Mouse (Mus musculus): ENCODE results near the gene Smim12. TPM values are rescaled to one million over a fixed set of nuclear protein-coding genes. Genes with fewer than 3 reads are reported as not detected.

Gene Smim12
- polyA plus RNA-seq, 1 experiment from 2014 or later: 44.8 TPM

- peak overlapping the region; percentile 80 for H3K4me3 ChIP-seq (ENCODE audit: low read depth, low read length)
- H3K4me2 ChIP-seq (ENCODE audit: low read length): peak overlapping the region; percentile 97
- ATAC-seq: peak; percentile 73
- peak overlapping the region; percentile 82 for H3K9ac ChIP-seq (ENCODE audit: low read depth, low read length)
- peaks cover 7% of the 10 kb centered on the region for H3K4me1 ChIP-seq (ENCODE audit: control insufficient read depth, insufficient read depth, low read length)
- H3K36me3 ChIP-seq (ENCODE audit: control insufficient read depth, insufficient read depth, low read length): 0 out of 2 replicates have a peak, but pooled peaks cover 4% of the 10 kb centered on the region
- peak overlapping the region; percentile 60; the same call in 1 of the 2 replicates for H3K27ac ChIP-seq (ENCODE audit: low read length)
- under 1% methylated on average over 26 of the region's 26 CpGs for WGBS
- no peaks in the 10 kb centered on the region for H3K9me3 ChIP-seq (replicated peaks; ENCODE audit: control insufficient read depth, low read length, poor library complexity, severe bottlenecking)
- H3K27me3 ChIP-seq (ENCODE audit: control insufficient read depth, insufficient read depth, low read depth, low read length): no peaks in the 10 kb centered on the region
Observed at GRCm38 (mm10) chr4:127243953-127244352, 369 bp downstream of the Smim12 start.

GRCm38 (mm10) chr4:127249701-127250349 lies 6.2 kb downstream of the Smim12 start:
- Histone ChIP-seq H3K36me3 (ENCODE audit: control insufficient read depth, insufficient read depth, low read length) (0 out of 2 replicates have a peak, but pooled peaks cover 4% of the 10 kb centered on the region), H3K27me3 (ENCODE audit: control insufficient read depth, insufficient read depth, low read depth, low read length) (no peaks in the 10 kb centered on the region), H3K27ac (ENCODE audit: low read length) (no peak overlapping the region), H3K9me3 (replicated peaks; ENCODE audit: control insufficient read depth, low read length, poor library complexity, severe bottlenecking) (no peaks in the 10 kb centered on the region), H3K9ac (ENCODE audit: low read depth, low read length) (no peak overlapping the region), H3K4me3 (ENCODE audit: low read depth, low read length) (no peak overlapping the region), H3K4me1 (ENCODE audit: control insufficient read depth, insufficient read depth, low read length) (peaks cover under 1% of the 10 kb centered on the region), H3K4me2 (ENCODE audit: low read length) (no peak overlapping the region)
- ATAC-seq: peak; percentile 91
- WGBS: 1% methylated on average over 5 of the region's 5 CpGs

DNA sequence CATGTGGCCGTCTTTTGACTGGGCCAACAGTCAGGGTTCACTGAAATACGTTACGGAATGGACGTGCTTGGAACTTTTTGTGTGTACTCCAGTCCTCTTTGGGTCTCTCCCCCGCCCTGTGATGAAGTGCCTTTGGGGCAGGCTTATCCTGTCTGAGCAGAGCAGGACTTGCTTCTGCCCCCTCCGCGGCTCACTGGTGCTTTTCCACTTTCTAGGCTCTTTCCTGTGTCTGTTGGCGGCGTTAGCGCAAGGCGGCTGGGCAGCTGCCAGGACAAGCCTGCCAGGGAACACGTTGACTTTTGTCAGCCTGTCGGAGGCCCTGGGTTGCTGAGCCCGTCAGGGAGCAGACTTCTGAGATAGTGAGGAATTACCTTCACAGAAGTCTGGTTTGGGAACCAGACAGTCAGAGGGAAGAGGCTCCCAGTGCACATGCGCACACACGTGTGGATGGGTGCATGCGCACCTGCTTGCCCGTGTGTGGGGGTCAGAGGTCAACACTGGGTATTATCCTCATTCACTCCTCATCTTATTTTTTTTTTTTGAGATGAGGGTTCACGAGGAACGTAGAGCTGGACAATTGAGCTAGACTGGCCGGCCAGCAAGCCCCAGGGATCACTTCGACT lies 8.5 kb downstream of the Smim12 start:
- Histone ChIP-seq H3K4me1 (ENCODE audit: control insufficient read depth, insufficient read depth, low read length) (no peaks in the 10 kb centered on the region), H3K27me3 (ENCODE audit: control insufficient read depth, insufficient read depth, low read depth, low read length) (no peaks in the 10 kb centered on the region), H3K27ac (ENCODE audit: low read length) (no peak overlapping the region), H3K9me3 (replicated peaks; ENCODE audit: control insufficient read depth, low read length, poor library complexity, severe bottlenecking) (no peaks in the 10 kb centered on the region), H3K4me2 (ENCODE audit: low read length) (no peak overlapping the region), H3K4me3 (ENCODE audit: low read depth, low read length) (no peak overlapping the region), H3K36me3 (ENCODE audit: control insufficient read depth, insufficient read depth, low read length) (0 out of 2 replicates have a peak, but pooled peaks cover 4% of the 10 kb centered on the region), H3K9ac (ENCODE audit: low read depth, low read length) (no peak overlapping the region)
- WGBS: 57% methylated on average over 22 of the region's 22 CpGs
- no peak for ATAC-seq

GRCm38 (mm10) chr4:127256739-127257138 lies 13.2 kb downstream of the Smim12 start:
- H3K9ac ChIP-seq (ENCODE audit: low read depth, low read length): no peak overlapping the region
- H3K36me3 ChIP-seq (ENCODE audit: control insufficient read depth, insufficient read depth, low read length): no peaks in the 10 kb centered on the region
- H3K27me3 ChIP-seq (ENCODE audit: control insufficient read depth, insufficient read depth, low read depth, low read length): no peaks in the 10 kb centered on the region
- no peak overlapping the region for H3K27ac ChIP-seq (ENCODE audit: low read length)
- no peaks in the 10 kb centered on the region for H3K9me3 ChIP-seq (replicated peaks; ENCODE audit: control insufficient read depth, low read length, poor library complexity, severe bottlenecking)
- ATAC-seq: no peak
- H3K4me3 ChIP-seq (ENCODE audit: low read depth, low read length): no peak overlapping the region
- 53% methylated on average over 5 of the region's 5 CpGs for WGBS
- no peaks in the 10 kb centered on the region for H3K4me1 ChIP-seq (ENCODE audit: control insufficient read depth, insufficient read depth, low read length)
- no peak overlapping the region for H3K4me2 ChIP-seq (ENCODE audit: low read length)

GRCm38 (mm10) chr4:127258186-127258897 lies 14.8 kb downstream of the Smim12 start:
- no peak overlapping the region for H3K4me2 ChIP-seq (ENCODE audit: low read length)
- no peak overlapping the region for H3K9ac ChIP-seq (ENCODE audit: low read depth, low read length)
- H3K4me1 ChIP-seq (ENCODE audit: control insufficient read depth, insufficient read depth, low read length): no peaks in the 10 kb centered on the region
- H3K4me3 ChIP-seq (ENCODE audit: low read depth, low read length): no peak overlapping the region
- H3K36me3 ChIP-seq (ENCODE audit: control insufficient read depth, insufficient read depth, low read length): no peaks in the 10 kb centered on the region
- WGBS: 68% methylated on average over 12 of the region's 12 CpGs
- no peaks in the 10 kb centered on the region for H3K9me3 ChIP-seq (replicated peaks; ENCODE audit: control insufficient read depth, low read length, poor library complexity, severe bottlenecking)
- ATAC-seq: no peak
- H3K27ac ChIP-seq (ENCODE audit: low read length): no peak overlapping the region
- H3K27me3 ChIP-seq (ENCODE audit: control insufficient read depth, insufficient read depth, low read depth, low read length): no peaks in the 10 kb centered on the region

DNA sequence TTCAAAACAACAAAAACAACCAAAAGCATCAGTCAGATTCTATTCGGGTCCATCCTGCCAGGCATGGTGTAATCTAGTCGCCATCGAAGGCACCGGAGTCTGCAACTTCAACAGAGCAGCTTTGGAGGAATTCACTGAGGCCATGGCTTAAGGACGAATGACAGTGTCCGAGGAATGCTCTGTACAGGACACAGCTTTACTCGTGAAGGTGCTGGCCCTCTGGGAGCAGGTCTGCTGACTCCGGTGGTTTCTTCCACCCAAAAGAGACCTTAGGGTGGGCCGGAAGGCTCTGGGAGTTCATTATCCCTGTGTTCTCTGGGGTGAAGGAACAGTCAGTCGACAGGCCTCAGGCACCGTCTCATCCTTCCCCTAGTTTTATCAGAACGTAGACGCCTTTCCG lies 18.0 kb downstream of the Smim12 start:
- H3K4me3 ChIP-seq (ENCODE audit: low read depth, low read length): no peak overlapping the region

GRCm38 (mm10) chr4:127263438-127264182 lies 20.0 kb downstream of the Smim12 start:
- Histone ChIP-seq H3K4me1 (ENCODE audit: control insufficient read depth, insufficient read depth, low read length) (no peaks in the 10 kb centered on the region), H3K4me2 (ENCODE audit: low read length) (no peak overlapping the region), H3K9ac (ENCODE audit: low read depth, low read length) (no peak overlapping the region), H3K36me3 (ENCODE audit: control insufficient read depth, insufficient read depth, low read length) (no peaks in the 10 kb centered on the region), H3K27me3 (ENCODE audit: control insufficient read depth, insufficient read depth, low read depth, low read length) (no peaks in the 10 kb centered on the region), H3K27ac (ENCODE audit: low read length) (peak overlapping the region; percentile 12; the same call in 1 of the 2 replicates), H3K4me3 (ENCODE audit: low read depth, low read length) (no peak overlapping the region), H3K9me3 (replicated peaks; ENCODE audit: control insufficient read depth, low read length, poor library complexity, severe bottlenecking) (no peaks in the 10 kb centered on the region)
- no peak for ATAC-seq
- WGBS: 63% methylated on average over 19 of the region's 19 CpGs

More for the DNA sequence above, 18.0 kb downstream of the Smim12 start:
- no peaks in the 10 kb centered on the region for H3K9me3 ChIP-seq (replicated peaks; ENCODE audit: control insufficient read depth, low read length, poor library complexity, severe bottlenecking)
- H3K9ac ChIP-seq (ENCODE audit: low read depth, low read length): no peak overlapping the region
- ATAC-seq: no peak
- no peak overlapping the region for H3K4me2 ChIP-seq (ENCODE audit: low read length)
- H3K27me3 ChIP-seq (ENCODE audit: control insufficient read depth, insufficient read depth, low read depth, low read length): no peaks in the 10 kb centered on the region
- no peaks in the 10 kb centered on the region for H3K4me1 ChIP-seq (ENCODE audit: control insufficient read depth, insufficient read depth, low read length)
- 91% methylated on average over 14 of the region's 14 CpGs for WGBS
- no peaks in the 10 kb centered on the region for H3K36me3 ChIP-seq (ENCODE audit: control insufficient read depth, insufficient read depth, low read length)
- H3K27ac ChIP-seq (ENCODE audit: low read length): no peak overlapping the region

DNA sequence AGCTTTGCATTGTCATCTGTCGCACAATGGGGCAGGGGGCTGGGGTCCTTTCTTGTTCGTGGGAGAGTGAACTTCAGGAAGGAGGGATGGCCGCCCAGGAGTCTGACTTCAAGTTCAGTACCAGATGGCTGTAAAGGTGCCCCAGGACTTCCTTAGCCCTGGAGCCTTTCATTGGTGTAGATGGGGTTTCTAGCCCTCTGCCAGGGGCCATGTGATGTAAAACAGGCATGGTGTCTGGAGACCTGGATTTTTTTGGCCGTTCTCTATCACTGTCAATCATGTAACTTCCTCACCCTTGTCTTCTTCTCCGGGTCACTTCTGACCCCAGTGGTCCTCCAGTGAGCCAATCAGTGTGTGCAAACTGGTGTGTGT lies 20.6 kb downstream of the Smim12 start:
- Histone ChIP-seq H3K4me1 (ENCODE audit: control insufficient read depth, insufficient read depth, low read length) (no peaks in the 10 kb centered on the region), H3K4me2 (ENCODE audit: low read length) (no peak overlapping the region), H3K9ac (ENCODE audit: low read depth, low read length) (no peak overlapping the region), H3K4me3 (ENCODE audit: low read depth, low read length) (no peak overlapping the region), H3K36me3 (ENCODE audit: control insufficient read depth, insufficient read depth, low read length) (no peaks in the 10 kb centered on the region), H3K27ac (ENCODE audit: low read length) (no peak overlapping the region), H3K27me3 (ENCODE audit: control insufficient read depth, insufficient read depth, low read depth, low read length) (no peaks in the 10 kb centered on the region), H3K9me3 (replicated peaks; ENCODE audit: control insufficient read depth, low read length, poor library complexity, severe bottlenecking) (no peaks in the 10 kb centered on the region)
- ATAC-seq: no peak
- 60% methylated on average over 5 of the region's 5 CpGs for WGBS
